Mouse (Mus musculus) lung, postnatal 10 days (tissue): ENCODE results near the gene Trit1.
A peak's percentile ranks its signal among the peaks of the same experiment; 100 is the strongest.
"Not testable (repeated sequence)": the region's sequence is repeated elsewhere in the genome, so short reads cannot be mapped to it uniquely, and the experiment has no call there.

Experiments used
- DNase-seq: peaks from one replicate; pipeline ENCODE4 v3.0.0; 2021

The Trit1 gene

DNA sequence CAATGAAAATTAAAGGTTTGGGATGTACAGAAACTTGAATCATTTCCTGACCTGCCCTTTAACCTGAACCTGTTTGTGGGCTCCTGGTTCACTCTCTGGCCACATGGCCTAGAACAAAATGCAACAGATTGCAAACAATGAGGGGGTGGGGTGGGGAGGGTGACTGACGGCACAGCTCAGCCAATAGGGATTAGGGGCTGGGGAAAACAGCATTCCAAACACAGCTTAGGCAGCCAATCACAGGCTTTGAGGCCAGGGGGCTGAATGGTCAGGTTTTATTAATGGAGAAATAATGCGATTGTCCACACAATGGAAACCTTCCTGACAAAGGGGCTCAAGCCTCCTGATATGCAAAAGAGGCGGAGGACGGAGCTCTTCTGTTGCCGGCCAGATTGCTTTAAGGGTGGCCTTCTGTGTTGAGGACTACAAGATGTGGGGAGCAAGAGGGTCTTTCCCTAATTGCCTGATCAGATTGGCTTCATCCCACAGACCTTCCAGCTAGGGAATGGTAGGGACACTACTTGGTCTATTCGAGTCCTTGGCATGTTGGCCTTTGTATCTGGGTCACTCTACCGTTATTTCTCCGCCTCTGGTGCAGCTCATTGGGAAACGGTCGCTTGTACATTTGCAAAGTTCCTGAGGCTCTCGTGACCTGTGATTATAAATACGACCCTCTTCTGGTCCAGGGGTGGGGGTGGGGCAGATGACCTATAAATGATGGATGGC lies 17.7 kb upstream of the Trit1 start:
- peak; percentile 18 for DNase-seq

DNA sequence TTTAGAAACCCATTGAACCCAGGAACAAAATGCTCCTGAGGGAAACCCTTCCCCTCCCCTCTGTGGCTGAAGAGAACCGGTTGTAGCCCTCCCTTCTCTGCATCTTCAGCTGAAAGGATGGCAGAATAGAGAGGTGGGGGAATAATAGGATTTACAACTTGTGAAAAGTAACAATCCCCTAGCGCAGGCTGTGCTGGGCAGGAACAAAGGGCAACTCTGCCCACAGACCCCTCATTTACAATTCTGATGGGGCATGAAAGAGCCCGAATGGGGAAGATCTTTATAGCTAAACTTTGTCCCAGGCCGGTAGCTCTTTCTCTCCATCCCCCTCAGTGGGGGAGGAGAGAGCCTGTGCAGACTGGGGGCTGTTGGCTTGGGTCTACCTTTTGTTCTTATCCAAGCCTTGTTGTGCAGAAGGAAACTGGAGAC lies 17.1 kb upstream of the Trit1 start:
- DNase-seq: no peak

DNA sequence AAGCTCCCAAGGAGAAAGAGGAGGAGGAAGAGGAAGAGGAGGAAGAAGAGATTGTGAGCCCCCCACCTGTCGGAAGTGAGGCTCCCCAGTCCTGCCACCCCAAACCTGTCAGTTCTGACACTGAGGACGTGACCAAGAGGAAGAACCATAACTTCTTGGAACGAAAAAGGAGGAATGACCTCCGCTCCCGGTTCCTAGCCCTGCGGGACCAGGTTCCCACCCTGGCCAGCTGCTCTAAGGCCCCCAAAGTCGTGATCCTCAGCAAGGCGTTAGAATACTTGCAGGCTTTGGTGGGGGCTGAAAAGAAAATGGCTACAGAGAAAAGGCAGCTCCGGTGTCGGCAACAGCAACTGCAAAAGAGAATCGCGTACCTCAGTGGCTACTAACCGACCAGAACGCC lies 16.3 kb upstream of the Trit1 start:
- no peak for DNase-seq

DNA sequence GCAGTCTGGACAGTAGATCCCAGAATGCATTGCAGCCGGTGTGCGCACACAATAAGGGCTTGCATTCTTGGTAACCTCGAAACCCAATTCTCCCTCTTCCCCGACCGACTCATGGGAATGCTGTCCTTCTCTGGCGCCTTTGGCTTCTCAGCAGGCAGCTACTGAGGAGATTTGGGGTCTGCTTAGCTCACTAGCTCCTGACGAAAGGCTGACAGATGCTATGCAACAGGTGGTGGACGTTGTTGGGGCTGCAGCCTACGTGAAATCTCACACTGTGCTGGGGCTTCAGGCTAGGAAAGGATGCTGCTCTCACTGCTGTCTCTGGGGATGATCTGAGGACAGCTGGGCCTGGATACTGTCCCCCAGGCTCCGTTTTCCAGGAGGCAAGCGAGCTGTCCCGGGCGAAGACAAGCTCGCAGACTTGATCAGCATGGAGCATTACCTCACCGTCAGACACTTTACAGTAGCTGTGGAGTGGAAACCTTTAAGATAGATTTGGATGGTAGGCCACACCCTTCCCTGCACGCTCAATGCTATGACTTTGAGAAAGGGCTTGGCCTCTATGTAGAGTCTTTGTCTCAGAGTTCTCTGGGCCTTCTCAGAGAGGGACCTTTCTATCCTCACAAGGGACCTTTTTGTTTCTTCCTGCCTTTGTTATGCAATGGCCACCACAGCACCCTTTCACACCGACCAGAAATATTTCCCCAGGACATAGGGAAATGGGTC lies 15.6 kb upstream of the Trit1 start:
- no peak for DNase-seq

DNA sequence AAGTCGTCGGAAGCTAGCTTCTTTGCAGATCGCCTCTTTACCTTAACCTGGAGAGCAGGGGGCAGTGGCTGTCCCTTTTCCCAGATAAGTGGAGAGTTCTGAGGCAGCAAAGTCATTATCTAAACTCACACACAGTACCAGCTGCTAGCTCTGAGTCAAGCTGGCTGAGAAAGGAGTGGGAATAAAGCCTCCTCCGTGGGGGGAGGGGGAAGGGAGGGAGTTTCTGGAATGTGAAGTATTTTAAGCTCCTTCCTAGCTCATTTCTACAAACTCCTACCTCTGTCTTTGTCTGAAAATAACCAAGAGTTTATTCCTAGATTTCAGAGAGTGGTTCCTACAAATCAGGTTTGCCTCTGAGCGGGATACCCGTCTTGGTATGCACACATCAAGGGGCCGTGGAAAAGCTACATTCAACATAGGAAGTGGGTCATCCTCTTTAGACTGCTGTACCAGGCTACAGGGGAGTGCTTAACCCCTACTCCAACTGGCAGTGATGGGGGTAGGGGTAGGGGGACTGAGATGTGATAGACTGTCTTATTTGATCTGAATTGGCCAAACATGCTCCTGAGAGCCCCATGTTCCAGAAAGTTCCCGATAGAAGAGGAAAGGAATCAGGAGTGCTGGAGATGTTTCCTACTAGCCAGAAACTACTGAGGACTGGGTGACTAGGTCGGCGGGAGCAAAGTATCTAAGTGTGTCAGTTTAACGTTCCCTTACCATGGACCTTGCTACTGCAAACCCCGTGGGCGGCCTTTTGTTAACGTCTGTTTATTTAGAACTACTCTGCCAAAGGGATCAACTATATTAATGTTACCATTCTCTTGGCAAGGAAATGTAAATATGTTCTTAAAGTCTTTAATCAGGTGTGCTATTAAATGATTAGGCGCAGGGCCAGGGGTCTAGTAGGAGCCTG lies 11.1 kb upstream of the Trit1 start:
- DNase-seq: peak; percentile 44

DNA sequence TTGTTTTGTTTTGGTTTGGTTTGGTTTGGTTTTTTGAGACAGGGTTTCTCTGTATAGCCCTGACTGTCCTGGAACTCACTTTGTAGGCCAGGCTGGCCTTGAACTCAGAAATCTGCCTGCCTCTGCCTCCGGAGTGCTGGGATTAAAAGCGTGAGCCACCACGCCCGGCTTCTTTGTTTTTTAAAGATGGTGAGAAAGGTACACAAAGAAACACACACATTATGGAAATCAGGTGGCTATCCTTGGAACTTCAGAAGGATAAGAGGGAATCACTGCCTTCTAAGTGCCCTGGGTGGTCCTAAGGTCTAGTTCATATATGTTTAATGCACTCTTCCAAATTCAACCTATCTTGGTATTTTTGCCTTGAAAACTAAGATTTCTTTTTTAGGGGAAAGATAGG lies 3.9 kb upstream of the Trit1 start:
- DNase-seq: not testable (repeated sequence)

DNA sequence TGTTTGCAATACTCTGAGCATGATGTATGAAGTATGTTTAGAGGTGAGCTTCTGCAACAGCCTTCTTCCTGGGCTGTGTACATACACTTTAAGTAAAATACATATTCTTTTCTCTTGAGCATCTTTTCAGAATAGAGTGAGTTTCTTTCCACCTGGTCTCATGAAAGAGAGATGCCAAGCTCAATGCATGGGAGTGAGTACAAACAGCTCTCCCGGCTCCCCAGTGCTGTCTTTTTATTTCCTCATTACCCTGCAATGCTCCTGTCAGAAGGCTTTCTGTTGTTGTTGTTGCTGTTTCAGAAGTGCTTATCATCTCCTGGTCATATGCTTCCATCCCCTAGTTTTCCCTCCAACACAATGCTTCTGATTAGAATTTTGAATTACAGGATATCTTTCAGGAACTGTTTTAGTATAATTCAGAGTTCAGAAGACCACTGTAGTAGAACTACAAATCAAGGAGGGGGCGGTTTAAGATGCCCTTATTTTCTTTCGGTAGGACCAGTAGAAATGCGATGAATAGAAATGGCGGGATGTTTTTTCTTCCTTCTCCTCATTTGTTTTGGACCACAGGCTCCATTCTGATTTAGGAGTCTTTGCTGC lies 3.0 kb upstream of the Trit1 start:
- DNase-seq: no peak

DNA sequence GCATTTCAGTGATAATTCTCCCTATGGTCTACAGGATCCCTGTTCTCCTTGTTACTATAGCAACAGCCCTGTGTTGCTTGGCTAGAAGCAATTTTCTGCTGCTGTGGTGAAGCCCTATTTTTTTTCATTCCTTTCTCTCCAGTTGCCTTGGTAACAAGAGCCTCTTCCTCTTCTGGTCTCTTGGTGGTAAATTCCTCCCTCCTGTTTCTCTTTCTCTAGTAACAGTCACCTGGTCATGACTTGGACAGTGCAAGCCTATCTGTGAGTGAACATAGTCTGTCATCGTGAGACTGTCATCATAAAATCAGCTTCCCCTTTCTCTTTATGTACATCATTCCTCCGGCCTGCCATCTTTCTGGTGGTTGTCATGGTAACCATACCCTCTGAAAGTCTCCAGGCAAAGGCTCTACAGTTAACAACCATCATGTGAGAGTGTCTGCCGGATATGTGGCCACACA lies 2.4 kb upstream of the Trit1 start:
- no peak for DNase-seq

DNA sequence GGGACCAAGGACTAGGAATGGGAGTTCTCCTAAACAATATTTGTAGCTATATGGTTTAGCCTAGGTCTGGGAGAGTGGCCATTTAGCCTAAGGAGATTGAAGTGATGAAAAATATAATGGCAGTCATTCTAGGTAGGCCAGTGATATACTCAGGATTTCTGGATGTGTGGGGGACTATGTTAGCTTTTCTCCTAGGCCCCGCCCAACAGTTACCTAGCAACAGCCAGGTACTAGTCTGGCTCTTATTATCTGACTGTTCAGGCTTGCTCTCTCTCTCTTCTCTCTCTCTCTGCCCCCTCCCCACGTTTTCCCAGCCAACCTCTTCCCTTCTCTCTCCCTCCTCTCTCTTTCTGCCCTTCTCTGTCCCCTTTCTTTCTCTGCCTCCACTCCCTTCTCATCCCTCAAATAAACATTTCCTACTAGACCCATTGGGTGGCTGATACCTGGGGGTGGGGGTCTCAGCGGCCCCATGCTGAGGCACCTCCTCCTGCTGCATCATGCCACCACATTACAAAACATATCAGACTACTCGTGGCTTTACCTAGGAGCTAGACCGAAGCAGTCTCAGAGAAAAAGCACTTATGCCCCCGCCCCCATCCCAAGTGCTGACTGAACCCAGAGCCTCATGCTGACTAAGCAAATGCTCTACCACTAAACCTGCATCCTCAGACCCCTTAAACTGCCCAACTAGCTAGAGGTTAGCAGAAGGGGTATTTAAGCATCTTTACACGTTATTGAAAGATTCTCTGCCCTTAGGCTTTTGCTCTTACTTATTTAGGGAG lies 1.7 kb upstream of the Trit1 start:
- DNase-seq: no peak

DNA sequence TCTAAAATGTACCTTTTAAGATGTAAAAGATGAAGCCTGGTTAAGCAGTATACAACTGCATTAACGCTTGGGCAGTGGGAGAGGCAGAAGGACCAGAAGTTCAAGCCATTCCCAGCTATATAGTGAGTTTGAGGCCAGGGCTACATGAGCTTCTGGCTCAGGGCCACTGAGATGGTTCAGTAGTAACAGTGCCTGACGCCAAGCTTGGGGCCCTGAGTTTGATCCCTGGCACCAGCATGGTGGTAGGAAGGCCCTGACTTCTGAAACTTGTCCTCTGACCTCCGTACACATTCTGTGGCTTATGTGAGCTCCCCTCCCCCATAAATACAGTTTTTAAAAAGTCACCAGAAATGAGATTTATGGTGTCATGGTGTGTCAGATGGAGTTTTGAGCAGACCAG lies 5.2 kb downstream of the Trit1 start:
- DNase-seq: no peak

DNA sequence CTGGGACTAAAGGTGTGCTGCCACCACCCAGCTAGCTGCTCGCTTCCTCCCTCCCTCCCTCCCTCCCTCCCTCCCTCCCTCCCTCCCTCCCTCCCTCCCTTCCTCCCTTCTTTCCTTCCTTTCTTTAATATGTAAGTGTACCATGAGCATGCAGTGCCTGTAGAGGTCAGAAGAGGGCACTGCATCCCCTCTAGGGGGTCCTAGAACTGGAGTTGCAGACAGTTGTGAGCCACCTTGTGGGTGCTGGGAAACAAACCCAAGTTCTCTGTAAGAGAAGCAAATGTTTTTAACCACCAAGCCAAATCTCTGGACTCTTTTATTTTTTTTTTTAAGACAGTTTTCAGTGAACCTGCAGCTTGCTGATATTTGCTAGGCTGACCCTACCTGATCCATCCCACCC lies 6.5 kb downstream of the Trit1 start:
- DNase-seq: no peak

DNA sequence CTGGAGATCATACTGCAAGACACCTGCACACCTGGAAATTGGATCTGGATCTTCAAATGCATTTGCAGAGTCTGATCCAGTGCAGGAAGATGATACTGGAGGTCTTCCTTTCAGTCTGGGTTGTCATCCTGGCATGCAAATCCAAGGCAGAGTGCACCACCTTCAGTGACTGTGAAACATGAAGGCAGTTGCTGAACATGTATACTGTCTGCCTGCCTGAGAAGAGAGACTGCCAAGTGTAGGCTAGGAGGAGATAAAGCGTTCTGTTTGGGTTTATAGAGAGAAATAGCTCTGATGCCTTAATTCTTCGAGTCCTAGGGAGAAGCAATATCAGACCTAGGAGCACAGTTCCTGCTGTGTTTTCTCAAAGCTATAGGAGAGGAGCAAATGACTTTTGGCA lies 9.0 kb downstream of the Trit1 start:
- no peak for DNase-seq

DNA sequence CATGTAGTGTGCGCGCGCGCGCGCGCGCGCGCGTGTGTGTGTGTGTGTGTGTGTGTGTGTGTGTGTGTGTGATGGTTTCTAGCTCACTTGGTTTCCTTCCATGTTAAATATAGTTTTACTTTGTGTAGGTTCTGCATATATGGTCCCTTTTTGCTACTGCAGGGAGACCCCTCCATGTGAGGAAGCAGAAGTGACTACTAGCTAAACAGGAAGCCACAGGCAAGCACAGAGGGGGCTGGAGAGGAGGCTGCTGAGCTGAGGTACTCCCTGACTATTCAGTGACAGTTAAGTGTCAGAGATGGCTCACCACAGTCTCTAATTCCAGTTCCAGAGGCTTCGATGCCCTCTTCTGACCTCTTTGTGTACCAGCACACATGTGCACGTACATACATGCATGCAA lies 9.8 kb downstream of the Trit1 start:
- no peak for DNase-seq

DNA sequence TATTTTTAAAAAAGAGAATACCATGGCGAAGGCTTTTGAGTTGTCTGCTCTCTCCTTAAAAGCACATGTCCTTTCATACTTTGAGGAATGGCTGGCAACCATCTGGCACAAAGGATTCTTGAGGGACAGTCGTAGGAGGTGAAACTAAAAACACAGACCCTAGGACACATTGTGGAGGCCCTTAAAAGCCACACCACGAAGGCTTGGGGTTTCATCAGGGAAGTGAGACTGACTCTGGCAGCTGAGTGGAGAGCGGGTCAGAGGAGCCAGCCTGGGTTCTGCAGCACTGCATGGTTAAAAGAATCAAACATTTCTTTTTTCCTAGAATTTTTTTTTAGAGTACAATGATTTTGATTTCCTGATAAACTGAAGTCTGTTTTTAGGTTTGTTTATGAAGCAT lies 10.2 kb downstream of the Trit1 start:
- no peak for DNase-seq

DNA sequence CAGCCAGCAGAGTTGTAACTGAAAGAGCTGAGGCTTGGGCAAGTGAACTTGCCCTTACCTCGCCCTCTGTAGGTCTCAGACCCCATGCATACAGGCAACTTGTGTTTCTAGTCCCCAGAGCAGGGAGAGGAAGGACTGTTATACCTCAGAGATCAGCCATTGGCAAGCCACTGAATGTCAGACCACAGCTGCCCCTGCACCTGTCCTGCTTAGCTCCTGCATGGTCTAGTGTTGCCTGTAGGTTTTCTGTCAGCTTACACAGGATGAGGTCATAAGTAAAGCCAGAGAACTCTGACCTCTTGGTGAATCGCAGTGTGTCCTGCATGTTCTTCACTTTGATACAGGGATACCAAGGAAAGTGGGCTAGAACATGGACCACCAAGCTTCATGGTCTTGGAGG lies 18.4 kb downstream of the Trit1 start:
- no peak for DNase-seq

DNA sequence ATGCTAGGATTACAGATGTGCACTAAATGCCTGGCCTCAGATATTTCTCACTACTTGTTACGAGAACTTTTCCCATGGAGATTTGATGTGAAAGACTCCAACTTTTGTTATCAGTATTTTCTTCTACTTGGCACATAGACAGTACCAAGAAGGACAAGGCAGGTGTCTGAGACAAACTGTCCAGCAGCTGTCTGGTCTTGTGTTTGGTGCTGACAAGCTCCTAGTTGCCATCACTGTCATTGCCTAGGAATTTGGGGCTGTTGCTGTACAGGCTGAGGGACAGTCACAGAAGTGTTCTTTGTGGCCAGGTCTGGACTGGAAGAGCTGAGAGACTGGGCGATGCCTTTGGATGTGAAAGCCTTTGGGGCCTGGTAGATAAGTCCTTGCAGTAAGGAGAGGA lies 19.2 kb downstream of the Trit1 start:
- no peak for DNase-seq

DNA sequence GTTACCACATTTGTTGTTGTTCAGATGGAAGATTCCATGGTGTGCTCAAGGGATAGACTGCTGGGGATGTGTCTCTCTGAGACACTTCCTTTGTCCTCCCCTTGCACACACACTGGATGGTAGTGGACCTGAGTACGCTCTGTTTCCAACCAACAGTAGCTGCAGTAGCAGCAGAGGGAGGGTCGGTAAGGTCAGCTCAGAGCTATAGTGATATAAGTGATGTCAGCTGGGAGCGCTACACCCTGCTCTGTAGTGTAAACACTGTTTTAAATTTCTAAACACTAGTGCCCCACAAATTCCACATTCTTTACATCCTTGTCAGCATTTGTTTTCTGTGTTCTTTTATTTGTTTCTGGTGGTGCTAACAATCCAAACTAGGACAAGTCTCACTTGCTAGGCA lies 20.3 kb downstream of the Trit1 start:
- DNase-seq: no peak

DNA sequence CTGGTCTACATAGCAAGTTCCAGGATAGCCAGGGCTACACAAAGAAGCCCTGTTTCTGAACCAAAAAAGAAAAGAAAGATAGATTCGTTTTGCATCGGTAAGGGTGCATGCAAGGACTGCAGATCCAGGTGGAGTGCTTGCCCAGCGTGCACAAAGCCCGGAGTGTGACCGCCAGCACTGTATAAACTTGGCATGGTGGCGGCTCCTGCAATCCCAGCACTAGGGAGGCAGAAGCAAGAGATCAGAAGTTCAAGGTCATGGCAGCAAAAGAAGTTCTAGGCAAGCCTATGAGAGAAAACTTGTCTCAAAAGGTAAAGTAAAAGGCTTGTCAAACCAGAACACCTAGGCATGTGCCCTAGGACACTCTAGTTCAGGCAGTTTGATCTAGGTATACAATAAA lies 24.7 kb downstream of the Trit1 start:
- no peak for DNase-seq

DNA sequence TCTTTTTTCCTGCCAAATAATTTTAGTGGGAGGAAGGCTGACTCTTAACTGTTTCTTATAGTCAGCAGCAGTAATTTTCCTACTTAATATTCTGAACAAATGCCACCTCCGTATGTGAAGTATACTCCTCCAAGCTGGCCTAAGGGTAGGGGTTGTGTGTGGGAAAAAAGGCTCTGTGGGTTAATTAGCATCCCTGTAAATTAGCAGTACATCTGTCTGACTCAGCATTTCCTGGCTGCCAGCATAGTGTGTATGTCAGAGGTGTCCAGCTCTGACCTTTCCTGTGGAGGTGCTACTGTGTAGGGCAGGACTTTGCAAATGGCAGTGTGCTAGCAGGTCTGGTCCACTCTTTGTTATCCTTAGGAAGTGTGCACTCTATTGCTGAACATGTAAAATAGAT lies 27.5 kb downstream of the Trit1 start:
- no peak for DNase-seq

DNA sequence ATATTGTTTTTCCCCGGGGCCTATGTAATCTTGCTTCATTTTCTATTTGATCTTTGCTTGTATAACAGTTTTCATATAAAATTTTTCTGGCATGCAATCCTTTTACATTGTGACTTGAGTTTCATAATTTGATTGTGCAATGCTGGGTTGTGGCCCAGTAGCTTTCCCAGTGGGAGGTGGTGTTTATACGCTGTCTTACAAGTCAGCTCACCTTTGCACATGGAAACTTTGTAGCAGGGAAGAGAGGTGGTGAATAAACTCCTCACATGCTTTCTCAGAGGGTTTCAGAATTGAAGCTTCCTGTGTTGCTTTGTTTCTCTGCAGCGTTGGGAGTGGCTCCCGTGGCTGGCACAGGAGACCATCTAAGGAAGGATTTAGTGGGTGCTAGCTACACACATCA lies 28.4 kb downstream of the Trit1 start:
- DNase-seq: peak; percentile 30

DNA sequence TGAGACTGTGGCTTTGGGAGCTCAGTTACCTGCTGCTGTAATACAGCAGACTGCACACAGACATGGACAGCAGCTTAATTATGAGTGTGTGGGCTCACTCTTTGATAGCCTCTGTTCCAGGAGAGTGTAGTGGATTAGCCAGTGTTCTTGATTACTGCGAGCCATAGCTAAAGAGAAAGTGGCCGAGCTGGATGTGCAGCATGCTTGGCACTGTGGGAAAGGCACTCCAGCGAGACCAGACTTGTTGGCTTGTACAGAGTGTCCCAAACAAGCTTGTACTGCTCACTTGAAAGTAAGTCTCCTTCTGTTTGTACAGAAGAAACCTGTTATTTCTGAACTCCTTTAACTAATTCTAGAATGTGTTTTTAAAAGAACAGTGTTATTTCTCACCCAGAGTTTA lies 29.9 kb downstream of the Trit1 start:
- peak; percentile 45 for DNase-seq

DNA sequence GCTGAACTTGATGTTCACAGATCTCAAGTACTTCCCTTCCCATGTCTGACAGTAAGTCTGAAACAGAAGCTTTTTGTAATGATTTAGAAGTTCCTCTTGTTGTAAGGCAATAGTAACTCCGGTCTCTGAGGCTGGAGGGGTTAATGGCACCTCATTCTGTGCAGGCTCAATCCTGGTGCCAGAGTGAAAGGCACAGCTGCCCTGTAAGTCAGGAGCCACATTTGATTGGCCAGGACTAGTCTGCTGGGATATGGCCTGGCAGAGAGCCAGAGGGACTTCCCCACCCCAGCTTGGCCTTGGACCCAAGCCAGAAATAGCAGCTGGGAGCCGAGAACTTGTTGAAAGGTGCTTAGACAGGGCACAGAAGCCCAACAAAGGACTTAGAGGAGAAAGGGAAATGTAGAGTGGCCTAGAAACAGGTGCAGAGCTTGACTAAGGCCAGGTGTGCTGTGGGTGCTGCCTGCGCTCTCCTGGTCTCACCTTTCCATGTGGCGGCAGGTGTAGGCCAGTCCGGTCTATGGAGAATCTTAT lies 34.3 kb downstream of the Trit1 start:
- peak; percentile 94 for DNase-seq
